Mouse (Mus musculus) T-cell, adult 66 days (primary cell): ENCODE measurements around the gene Psmf1. TPM values are rescaled to one million over a fixed set of nuclear protein-coding genes. Genes with fewer than 3 reads are reported as not detected.

Experiments used
- total RNA-seq, 2 experiments: library from RNA; stranded (reverse); gene quantifications; 3 replicates in 1 of 2; 4 replicates in 1 of 2; pipeline ENCODE4 v1.2.4; 2023

Gene Psmf1
- 10 to 100 TPM; 51.1 to 59.9 TPM for total RNA-seq

GRCm38 (mm10) chr2:151743845-151744244 lies at the start of gene Psmf1:
Gene Psmf1 (minus strand): TSS chr2:151744186.

GRCm38 (mm10) chr2:151701231-151702145 lies 42.5 kb downstream of the Psmf1 start, which contains the start of gene Tmem74b:
Gene Tmem74b (plus strand): TSS chr2:151702008.

GRCm38 (mm10) chr2:151668433-151668832 lies 75.6 kb downstream of the Psmf1 start, which contains the start of gene Rad21l:
Gene Rad21l (minus strand): TSS chr2:151668533.

Other genes starting within 250 kb of the Psmf1 start
- 100 to 1,000 TPM; 146 to 152 TPM for gene Fkbp1a, start 201.7 kb downstream of the Psmf1 start, total RNA-seq
- gene Sdcbp2, start 171.6 kb downstream of the Psmf1 start, total RNA-seq: 10 to 100 TPM in 1 of 2 experiments, 1 to 10 TPM in 1; 7.0 to 12.9 TPM
- gene Snph, start 111.6 kb downstream of the Psmf1 start, total RNA-seq: 10 to 100 TPM in 1 of 2 experiments, 1 to 10 TPM in 1; 9.2 to 13.4 TPM
- gene Rad21l, start 75.7 kb downstream of the Psmf1 start, total RNA-seq: not detected
- not detected for gene Tmem74b, start 42.2 kb downstream of the Psmf1 start, total RNA-seq
- not detected for gene Rspo4, start 98.7 kb upstream of the Psmf1 start, total RNA-seq
- not detected for gene Angpt4, start 167.0 kb upstream of the Psmf1 start, total RNA-seq
- 1 to 10 TPM; 6.0 to 6.9 TPM for gene Fam110a, start 236.0 kb upstream of the Psmf1 start, total RNA-seq